Mouse (Mus musculus): ENCODE results near the gene AC161166.1.

DNA sequence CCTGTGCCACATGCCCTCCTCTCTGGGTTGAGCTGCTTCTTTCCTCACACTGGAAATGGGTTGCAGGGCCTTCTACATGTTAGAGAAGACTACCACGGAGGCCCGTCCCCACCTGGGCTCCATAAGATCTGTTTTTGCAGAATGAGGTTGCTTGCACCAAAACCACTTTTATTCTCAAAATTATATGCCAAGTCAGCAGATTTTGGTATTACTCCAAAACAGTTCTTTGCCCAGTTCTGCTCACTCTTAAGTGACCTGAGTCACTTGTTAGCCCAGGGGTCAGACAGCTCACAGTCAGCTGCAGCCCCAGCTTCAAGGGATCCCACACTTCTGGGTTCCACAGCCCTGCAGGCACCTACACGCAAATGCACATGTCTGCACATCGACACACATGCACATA, 49.2 kb upstream of the AC161166.1 start:
- TF ChIP-seq TAL1 (conservative IDR thresholded peaks at IDR 0.05; ENCODE audit: low read depth, low read length) (no peak), CTCF (IDR thresholded peaks at IDR 0.05; ENCODE audit: low read depth, low read length) (no peak), GATA2 (IDR thresholded peaks at IDR 0.05; ENCODE audit: borderline replicate concordance, low read depth, low read length) (no peak), GATA1 (IDR thresholded peaks at IDR 0.05; ENCODE audit: borderline replicate concordance, low read length) (no peak)

Data from G1E (cell line).